Mouse (Mus musculus): ENCODE data around the gene Hnrnpab.

DNA sequence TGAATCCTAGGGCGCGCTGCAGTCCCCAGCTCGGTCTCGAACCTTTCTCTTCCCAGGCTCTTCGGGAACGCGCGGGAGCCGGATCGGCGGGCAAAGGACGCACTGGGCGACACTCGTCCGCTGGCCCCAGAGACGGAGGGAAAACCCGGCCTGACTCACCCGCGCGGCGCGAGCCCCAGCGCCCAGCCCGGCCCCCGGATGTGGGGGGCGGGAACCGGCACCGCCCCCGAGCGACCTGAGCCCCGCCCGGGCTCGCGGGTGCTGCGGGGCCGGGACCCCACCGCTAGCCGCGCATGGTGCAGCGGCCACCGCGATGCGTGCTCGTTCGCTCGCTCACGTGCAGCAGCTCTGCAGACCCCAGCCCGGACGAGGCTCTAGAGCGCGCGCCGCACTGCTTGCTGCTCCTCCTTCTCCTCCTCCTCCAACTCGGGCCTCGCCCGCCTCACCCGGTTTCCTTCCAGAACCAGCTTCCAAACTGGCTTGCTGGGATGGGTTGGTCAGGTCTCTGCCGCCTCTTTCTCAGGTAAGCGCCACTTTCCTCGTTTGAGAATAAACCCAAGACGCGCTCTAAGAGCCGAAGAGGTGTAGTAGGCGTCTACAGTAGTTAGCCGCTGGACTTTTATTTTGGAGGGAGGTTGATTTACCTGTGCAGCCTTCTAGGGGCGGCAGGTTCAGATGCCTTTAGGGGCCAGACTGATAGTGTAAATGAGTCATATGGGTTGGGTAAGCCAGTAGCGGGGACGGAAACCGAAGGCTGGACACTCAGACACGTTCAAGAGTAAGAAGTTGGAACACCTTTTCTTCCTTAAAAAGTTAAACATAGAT is 44.3 kb upstream of the Hnrnpab start, which contains the start of the genes N4bp3 and D930048N14Rik:
- TF ChIP-seq POLR2A (IDR thresholded peaks at IDR 0.05; ENCODE audit: insufficient read depth, low read length) (no peak), CTCF (IDR thresholded peaks at IDR 0.05; ENCODE audit: low read depth, low read length) (no peak), EP300 (IDR thresholded peaks at IDR 0.05; ENCODE audit: insufficient read depth, low read depth, low read length) (no peak)
